Mouse (Mus musculus) left cerebral cortex, postnatal 25 days (tissue): ENCODE data around the gene Grin2d. TPM values are rescaled to one million over a fixed set of nuclear protein-coding genes. Genes with fewer than 3 reads are reported as not detected.
A peak's percentile ranks its signal among the peaks of the same experiment; 100 is the strongest.

Experiments
- DNase-seq, 2 experiments: peaks; one replicate each; pipeline ENCODE4 v3.0.0; 2022; ENCODE audit warnings: low spot score in 2 of 2, mixed read lengths in 1 of 2
- intact Hi-C: fragments of 180-260 bp; cut with DNase I; formaldehyde crosslinking; loops from one replicate; pipeline ENCODE4 v1.15.1; 2025
- total RNA-seq, 2 experiments: library from RNA; stranded (reverse); gene quantifications; 2 replicates each; pipeline ENCODE4 v1.2.3; 2021

The Grin2d gene
- total RNA-seq, 2 experiments from 2014 or later, result 10.9 TPM

GRCm38 (mm10) chr7:45865925-45866910 lies 12.0 kb downstream of the Grin2d start:
- DNase-seq, result peak; percentile 83 to 87
- intact Hi-C loops, result no loop called here

GRCm38 (mm10) chr7:45864435-45864834 lies 13.7 kb downstream of the Grin2d start:
- intact Hi-C loops, result no loop called here
- DNase-seq, result no peak

- intact Hi-C loops, result no loop called here
Observed at GRCm38 (mm10) chr7:45862804-45863203, 15.4 kb downstream of the Grin2d start.

GRCm38 (mm10) chr7:45859008-45859407 lies 19.2 kb downstream of the Grin2d start:
- intact Hi-C loops, result no loop called here
- DNase-seq, result no peak

More at GRCm38 (mm10) chr7:45862804-45863203, 15.4 kb downstream of the Grin2d start:
- DNase-seq, result no peak

GRCm38 (mm10) chr7:45856950-45857901 lies 21.0 kb downstream of the Grin2d start:
- DNase-seq, result no peak
- intact Hi-C loops, result no loop called here

GRCm38 (mm10) chr7:45853089-45853488 lies 25.1 kb downstream of the Grin2d start:
- intact Hi-C loops, result no loop called here
- no peak for DNase-seq

- DNase-seq, result no peak
- intact Hi-C loops, result no loop called here
Observed at GRCm38 (mm10) chr7:45850661-45851060, 27.5 kb downstream of the Grin2d start.

- intact Hi-C loops, result no loop called here
- no peak for DNase-seq
Observed at GRCm38 (mm10) chr7:45848447-45849027, 29.6 kb downstream of the Grin2d start.

GRCm38 (mm10) chr7:45842950-45843744 lies 35.0 kb downstream of the Grin2d start:
- intact Hi-C loops, result no loop called here
- DNase-seq, result no peak

GRCm38 (mm10) chr7:45833924-45834323 lies 44.3 kb downstream of the Grin2d start:
- intact Hi-C loops, result no loop called here
- no peak for DNase-seq

- DNase-seq, result no peak
- intact Hi-C loops, result no loop called here
Observed at GRCm38 (mm10) chr7:45833148-45833790, 44.9 kb downstream of the Grin2d start.

- DNase-seq, result no peak
- intact Hi-C loops, result no loop called here
Observed at GRCm38 (mm10) chr7:45832428-45832827, 45.8 kb downstream of the Grin2d start.

- DNase-seq, result no peak
- intact Hi-C loops, result no loop called here
Observed at GRCm38 (mm10) chr7:45831128-45831525, 47.1 kb downstream of the Grin2d start.

GRCm38 (mm10) chr7:45830427-45831127 lies 47.6 kb downstream of the Grin2d start, which contains the start of gene Grwd1:
Gene Grwd1, minus strand, starts transcription at chr7:45830944.
- DNase-seq, result peak; percentile 90 to 92
- intact Hi-C loops, result no loop called here

- intact Hi-C loops, result no loop called here
Observed at GRCm38 (mm10) chr7:45826631-45827030, 51.5 kb downstream of the Grin2d start.

GRCm38 (mm10) chr7:45824598-45824997 lies 53.6 kb downstream of the Grin2d start, which contains the start of gene Kcnj14:
Gene Kcnj14, minus strand, starts transcription at chr7:45824782.
- DNase-seq, result no peak
- intact Hi-C loops, result no loop called here

More at GRCm38 (mm10) chr7:45826631-45827030, 51.5 kb downstream of the Grin2d start:
- no peak for DNase-seq

- DNase-seq, result no peak
- intact Hi-C loops, result no loop called here
Observed at GRCm38 (mm10) chr7:45820913-45821312, 57.3 kb downstream of the Grin2d start.

- no peak for DNase-seq
- intact Hi-C loops, result no loop called here
Observed at GRCm38 (mm10) chr7:45819843-45820242, 58.3 kb downstream of the Grin2d start.
